In genomic region chr12:76046561-76046960, GRCm38 (mm10) we compare ENCODE assay signal across 15 mouse cellular contexts.
"Had no signal": no experiment of that assay in that cellular context is flagged by ENCODE, and none has a peak within 500 bp of the region (broad histone marks: within the 10 kb centered on the region; RNA-seq: fewer than 3 reads in every experiment).

No protein-coding gene starts in this region.

- H3K4me1 ChIP-seq: intestine, embryonic 15.5 days; limb, embryonic 15.5 days; liver, embryonic 12.5 days; midbrain, embryonic 12.5 days had no signal

- H3K4me3 ChIP-seq: intestine, embryonic 15.5 days; limb, embryonic 15.5 days; liver, embryonic 12.5 days; midbrain, embryonic 12.5 days; neural tube, embryonic 13.5 days had no signal

- ATAC-seq: intestine, embryonic 15.5 days; liver, embryonic 12.5 days; midbrain, embryonic 16.5 days had no signal

- DNase-seq: kidney, adult 18-20 months; kidney, postnatal 14 days; layer of hippocampus, adult 9-11 months; layer of hippocampus, postnatal 36 days; retina, postnatal 1 day; right cerebral cortex, postnatal 4 days; spleen, adult 18-20 months; thymus, adult 18-20 months; thymus, postnatal 25 days had no signal
